Mouse (Mus musculus) forebrain, embryonic 11.5 days (tissue): ENCODE measurements around the gene Ralgapa1. TPM values are rescaled to one million over a fixed set of nuclear protein-coding genes. Genes with fewer than 3 reads are reported as not detected.

ENCODE experiments used
- ATAC-seq: fragments of 200-750 bp; cut with Nextera tagmentation; replicated peaks from 2 replicates; pipeline ENCODE4 v1.8.0; 2017; ENCODE audit warnings: moderate TSS enrichment; ENCODE audit not compliant: low FRiP score
- DNase-seq: peaks from one replicate; pipeline ENCODE4 v3.0.0-alpha.2; 2017; ENCODE audit warnings: low spot score
- H3K27ac ChIP-seq: fragments of 300-500 bp; sonication (generic); 2 replicates; pipeline ENCODE4 v1.5.1; 2014; ENCODE audit warnings: low read depth, low read length
- H3K27me3 ChIP-seq: fragments of 300-500 bp; sonication (generic); 2 replicates; pipeline ENCODE4 v1.6.1; 2014; ENCODE audit warnings: mild to moderate bottlenecking, low read length, mixed read lengths; ENCODE audit not compliant: control insufficient read depth, insufficient read depth
- H3K36me3 ChIP-seq: fragments of 300-500 bp; sonication (generic); 2 replicates; pipeline ENCODE4 v1.6.1; 2014; ENCODE audit warnings: mild to moderate bottlenecking, low read length, moderate library complexity, mixed read lengths; ENCODE audit not compliant: control insufficient read depth, insufficient read depth
- H3K4me1 ChIP-seq: fragments of 300-500 bp; sonication (generic); replicated peaks from 2 replicates; pipeline ENCODE4 v1.6.1; 2014; ENCODE audit warnings: low read length, mixed read lengths; ENCODE audit not compliant: control insufficient read depth, insufficient read depth
- H3K4me2 ChIP-seq: fragments of 300-500 bp; sonication (generic); 2 replicates; pipeline ENCODE4 v1.6.1; 2014; ENCODE audit warnings: low read depth, mild to moderate bottlenecking, low read length, moderate library complexity, mixed read lengths; ENCODE audit not compliant: severe bottlenecking
- H3K4me3 ChIP-seq: fragments of 300-500 bp; sonication (generic); 2 replicates; pipeline ENCODE4 v1.5.1; 2014; ENCODE audit warnings: low read depth, low read length
- H3K9ac ChIP-seq: fragments of 300-500 bp; sonication (generic); 2 replicates; pipeline ENCODE4 v1.6.1; 2014; ENCODE audit warnings: low read length
- H3K9me3 ChIP-seq: fragments of 300-500 bp; sonication (generic); 2 replicates; pipeline ENCODE4 v1.6.1; 2016; ENCODE audit warnings: low read length, mixed read lengths; ENCODE audit not compliant: control insufficient read depth
- WGBS: fragments of 180-500 bp; shearing (Covaris S2); extraction: QIAGEN DNeasy Blood & Tissue Kit; methylation state at CpG from one replicate; pipeline ENCODE4 v1.1.7; 2014; 5-methylcytosine and 5-hydroxymethylcytosine counted together
- polyA plus RNA-seq: library from polyadenylated mRNA; unstranded; fragments of >200 nt; fragmentation: Nextera tagmentation; extraction: Ambion mirVana; gene quantifications from 2 replicates; pipeline ENCODE4 v1.2.1, GENCODE M21; 2014

Ralgapa1 gene
- polyA plus RNA-seq, 1 experiment from 2014 or later = 17.9 TPM

GRCm38 (mm10) chr12:55571181-55571580 lies 249.8 kb downstream of the Ralgapa1 start:
- WGBS = 73% methylated on average over 11 of the region's 11 CpGs
- Histone ChIP-seq H3K36me3 (no peaks in the 10 kb centered on the region), H3K4me3 (no peak overlapping the region), H3K4me1 (0 out of 2 replicates have a peak, but pooled peaks cover 3% of the 10 kb centered on the region), H3K4me2 (no peak overlapping the region), H3K9ac (no peak overlapping the region), H3K27me3 (no peaks in the 10 kb centered on the region), H3K9me3 (no peaks in the 10 kb centered on the region), H3K27ac (no peak overlapping the region)
- ATAC-seq (no peak), DNase-seq (no peak)

DNA sequence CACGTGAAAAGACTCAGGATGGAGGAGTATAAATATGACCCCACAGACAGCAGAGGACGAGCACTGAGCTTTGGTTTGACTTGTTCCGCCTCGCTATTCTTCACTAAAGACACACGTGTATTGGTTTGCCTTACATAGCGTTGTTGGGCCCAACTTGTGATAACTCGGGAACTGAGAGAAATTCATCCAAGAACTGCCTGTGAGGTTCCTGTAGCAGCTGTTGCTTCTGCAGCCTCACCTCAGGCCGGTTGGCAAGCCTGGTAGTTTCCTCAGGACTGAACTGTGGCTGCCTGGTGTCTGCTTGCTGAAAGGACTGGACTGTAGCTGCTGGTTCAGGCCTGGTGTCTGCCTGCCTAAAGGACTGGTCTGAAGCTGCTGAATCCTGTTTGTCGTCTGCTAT lies 250.3 kb downstream of the Ralgapa1 start:
- 91% methylated on average over 9 of the region's 9 CpGs for WGBS
- Histone ChIP-seq H3K9me3 (no peaks in the 10 kb centered on the region), H3K36me3 (no peaks in the 10 kb centered on the region), H3K4me1 (0 out of 2 replicates have a peak, but pooled peaks cover 3% of the 10 kb centered on the region), H3K9ac (no peak overlapping the region), H3K27ac (no peak overlapping the region), H3K27me3 (no peaks in the 10 kb centered on the region), H3K4me2 (no peak overlapping the region), H3K4me3 (no peak overlapping the region)
- ATAC-seq = no peak
- DNase-seq = no peak

GRCm38 (mm10) chr12:55569676-55570075 lies 251.3 kb downstream of the Ralgapa1 start:
- no peak overlapping the region for H3K4me2 ChIP-seq
- 0 out of 2 replicates have a peak, but pooled peaks cover 3% of the 10 kb centered on the region for H3K4me1 ChIP-seq
- H3K9ac ChIP-seq = no peak overlapping the region
- no peaks in the 10 kb centered on the region for H3K9me3 ChIP-seq
- no peaks in the 10 kb centered on the region for H3K27me3 ChIP-seq
- H3K36me3 ChIP-seq = no peaks in the 10 kb centered on the region
- no peak for ATAC-seq
- no peak for DNase-seq
- no peak overlapping the region for H3K4me3 ChIP-seq
- WGBS = 87% methylated on average over 6 of the region's 6 CpGs
- H3K27ac ChIP-seq = no peak overlapping the region

GRCm38 (mm10) chr12:55568466-55568865 lies 252.5 kb downstream of the Ralgapa1 start:
- Histone ChIP-seq H3K9ac (no peak overlapping the region), H3K27me3 (no peaks in the 10 kb centered on the region), H3K4me2 (no peak overlapping the region), H3K36me3 (no peaks in the 10 kb centered on the region), H3K27ac (no peak overlapping the region), H3K9me3 (no peaks in the 10 kb centered on the region), H3K4me3 (no peak overlapping the region), H3K4me1 (no peaks in the 10 kb centered on the region)
- WGBS = 88% methylated on average over 3 of the region's 3 CpGs
- ATAC-seq = no peak
- DNase-seq = no peak

DNA sequence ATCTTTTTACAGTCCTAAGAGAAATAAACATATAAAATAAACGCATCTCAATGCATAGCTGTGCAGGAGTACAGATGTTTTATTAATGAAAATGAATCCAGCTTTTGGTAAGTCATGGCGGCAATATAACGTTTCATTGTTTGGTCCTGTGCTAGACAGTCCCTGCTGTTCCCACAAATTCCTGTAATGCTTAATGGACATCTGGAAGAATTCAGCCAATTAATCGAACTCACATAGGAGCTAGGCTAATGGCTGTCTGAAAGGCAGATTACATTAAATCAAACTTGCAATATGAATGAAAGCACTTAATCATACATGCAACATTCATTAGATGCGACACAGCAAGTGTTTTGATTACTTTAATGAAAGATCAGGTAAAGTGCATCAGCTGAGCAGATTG lies 254.1 kb downstream of the Ralgapa1 start:
- Histone ChIP-seq H3K4me1 (no peaks in the 10 kb centered on the region), H3K9ac (no peak overlapping the region), H3K27me3 (no peaks in the 10 kb centered on the region), H3K9me3 (no peaks in the 10 kb centered on the region), H3K4me2 (no peak overlapping the region), H3K4me3 (no peak overlapping the region), H3K27ac (no peak overlapping the region), H3K36me3 (no peaks in the 10 kb centered on the region)
- DNase-seq = no peak
- 82% methylated on average over 5 of the region's 5 CpGs for WGBS
- no peak for ATAC-seq

DNA sequence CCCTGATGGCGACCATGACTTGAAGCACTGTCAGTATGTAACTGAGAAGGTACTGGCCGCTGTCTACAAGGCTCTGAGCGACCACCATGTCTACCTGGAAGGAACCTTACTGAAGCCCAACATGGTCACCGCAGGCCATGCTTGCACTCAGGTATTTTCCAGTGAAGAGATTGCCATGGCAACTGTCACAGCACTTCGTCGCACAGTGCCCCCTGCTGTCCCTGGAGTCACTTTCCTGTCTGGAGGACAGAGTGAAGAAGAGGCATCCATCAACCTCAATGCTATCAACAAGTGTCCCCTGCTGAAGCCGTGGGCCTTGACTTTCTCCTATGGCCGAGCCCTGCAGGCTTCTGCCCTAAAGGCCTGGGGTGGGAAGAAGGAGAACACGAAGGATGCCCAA lies 255.1 kb downstream of the Ralgapa1 start:
- ATAC-seq (no peak), DNase-seq (no peak)
- Histone ChIP-seq H3K4me2 (no peak overlapping the region), H3K4me3 (no peak overlapping the region), H3K4me1 (no peaks in the 10 kb centered on the region), H3K27me3 (no peaks in the 10 kb centered on the region), H3K36me3 (no peaks in the 10 kb centered on the region), H3K9me3 (no peaks in the 10 kb centered on the region), H3K27ac (no peak overlapping the region), H3K9ac (no peak overlapping the region)
- 81% methylated on average over 9 of the region's 9 CpGs for WGBS

- Histone ChIP-seq H3K27me3 (no peaks in the 10 kb centered on the region), H3K9ac (no peak within 1 kb of the TSS), H3K4me1 (peaks cover 2% of the 10 kb centered on the region; the same call in 1 of the 2 replicates), H3K4me2 (no peak within 1 kb of the TSS), H3K4me3 (no peak within 1 kb of the TSS), H3K9me3 (no peaks in the 10 kb centered on the region), H3K36me3 (no peaks in the 10 kb centered on the region), H3K27ac (no peak within 1 kb of the TSS)
- DNase-seq (no peak), ATAC-seq (no peak)
- 96% methylated on average over 19 of the region's 19 CpGs for WGBS
Observed at GRCm38 (mm10) chr12:55565206-55565605, 255.8 kb downstream of the Ralgapa1 start, which contains the start of gene Aldoart2. Gene Aldoart2, plus strand, starts transcription at chr12:55565239.

DNA sequence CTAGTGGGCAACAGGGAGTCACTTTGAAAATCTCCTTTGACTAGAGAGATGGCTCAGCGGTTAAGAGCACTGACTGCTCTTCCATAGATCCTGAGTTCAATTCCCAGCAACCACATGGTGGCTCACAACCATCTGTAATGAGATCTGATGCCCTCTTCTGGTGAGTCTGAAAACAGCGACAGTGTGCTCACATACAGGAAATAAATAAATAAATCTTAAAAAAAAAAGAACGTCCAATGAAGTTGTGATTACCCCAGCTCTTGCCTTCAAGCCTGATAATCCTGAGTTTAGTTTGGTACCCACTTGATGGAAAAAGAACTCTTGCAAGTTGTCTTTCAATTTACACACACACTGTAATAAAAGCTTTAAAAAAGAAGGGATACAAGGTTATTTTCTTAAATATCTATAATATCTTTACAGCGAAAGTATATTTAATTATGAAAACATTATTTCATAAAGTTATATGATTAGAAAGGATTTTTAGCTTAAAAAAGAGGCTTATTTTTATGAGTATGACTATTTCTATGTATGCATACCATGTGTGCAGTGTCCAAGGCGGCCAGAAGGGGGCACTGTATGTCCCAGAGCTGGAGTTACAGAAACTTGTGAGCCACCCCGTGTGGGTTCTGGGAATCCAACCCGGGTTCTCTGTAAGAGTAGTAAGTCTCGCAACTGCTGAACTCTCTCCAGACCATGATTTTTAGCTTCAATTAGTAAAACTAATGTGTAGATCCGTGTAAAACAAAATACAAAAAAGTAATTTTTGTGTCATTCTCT lies 256.6 kb downstream of the Ralgapa1 start:
- no peaks in the 10 kb centered on the region for H3K27me3 ChIP-seq
- WGBS = 87% methylated on average over 9 of the region's 9 CpGs

GRCm38 (mm10) chr12:55563742-55564141 lies 257.2 kb downstream of the Ralgapa1 start:
- H3K27me3 ChIP-seq = no peaks in the 10 kb centered on the region
- H3K4me3 ChIP-seq = no peak overlapping the region
- DNase-seq (no peak), ATAC-seq (no peak)
- H3K9ac ChIP-seq = no peak overlapping the region
- H3K27ac ChIP-seq = no peak overlapping the region
- peaks cover 2% of the 10 kb centered on the region; the same call in 1 of the 2 replicates for H3K4me1 ChIP-seq
- H3K4me2 ChIP-seq = no peak overlapping the region
- no peaks in the 10 kb centered on the region for H3K36me3 ChIP-seq
- 95% methylated on average over 3 of the region's 3 CpGs for WGBS
- no peaks in the 10 kb centered on the region for H3K9me3 ChIP-seq

More for the DNA sequence above, 256.6 kb downstream of the Ralgapa1 start:
- Histone ChIP-seq H3K9ac (no peak overlapping the region), H3K4me3 (no peak overlapping the region), H3K36me3 (no peaks in the 10 kb centered on the region), H3K4me2 (no peak overlapping the region), H3K9me3 (no peaks in the 10 kb centered on the region), H3K4me1 (peaks cover 2% of the 10 kb centered on the region; the same call in 1 of the 2 replicates), H3K27ac (no peak overlapping the region)
- ATAC-seq = no peak
- DNase-seq = no peak
